Mouse (Mus musculus) gonadal fat pad, adult 2 months (tissue): ENCODE measurements at regions not wholly inside any gene's neighbourhood (a gene's known extent, or its start where the extent isn't known, plus 50 kb on each side); places are given as distances from the start of the nearest gene placed in this dataset.

Source experiments
- DNase-seq: peaks from one replicate; pipeline ENCODE4 v3.0.0-alpha.2; 2012; ENCODE audit warnings: low read depth

DNA sequence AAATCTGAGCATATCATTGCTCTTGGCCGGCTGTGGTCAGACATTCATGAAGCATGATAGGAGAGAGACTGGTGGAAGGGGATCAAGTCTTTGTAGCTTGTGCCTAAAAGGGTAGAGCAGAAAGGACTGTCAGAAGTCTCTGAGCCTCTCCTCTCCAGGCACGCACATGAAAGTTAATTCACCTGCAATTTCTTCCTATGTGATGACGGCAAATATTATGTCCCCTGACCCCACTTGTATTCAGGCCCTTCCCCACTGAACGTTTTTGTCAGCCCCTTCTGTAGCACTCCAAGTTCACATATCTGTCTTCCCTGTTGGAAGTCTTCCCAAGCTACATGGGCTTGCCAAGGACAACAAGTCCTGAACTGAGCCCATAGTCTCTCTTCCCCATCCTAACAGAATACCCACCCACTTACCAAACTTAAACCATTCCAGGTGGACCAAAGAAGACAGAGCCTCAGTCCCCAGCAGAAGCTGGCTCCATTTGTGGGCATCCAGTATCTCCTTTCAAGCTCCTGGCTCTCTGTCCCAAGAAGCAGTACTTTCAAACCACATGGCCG lies 719.3 kb downstream of the Tns3 start:
- no peak for DNase-seq

DNA sequence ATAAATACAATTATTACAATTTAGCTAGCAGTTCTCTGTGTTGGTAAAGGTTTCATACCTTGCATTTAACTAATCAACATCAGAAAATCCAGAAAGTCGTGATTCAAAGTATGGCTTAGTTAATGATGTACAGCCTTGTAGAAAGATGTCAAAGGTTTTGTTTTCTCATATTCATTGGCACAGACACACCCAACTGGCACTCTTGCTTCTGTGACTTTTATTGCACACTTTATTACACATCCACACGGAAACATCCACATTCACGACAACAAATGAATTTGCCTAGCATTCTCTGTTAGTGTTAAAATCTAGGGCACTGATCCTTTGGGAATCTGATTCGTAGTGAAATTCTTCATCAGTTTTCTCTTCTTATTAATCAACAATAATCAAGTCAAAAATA lies 720.0 kb downstream of the Tns3 start:
- no peak for DNase-seq

DNA sequence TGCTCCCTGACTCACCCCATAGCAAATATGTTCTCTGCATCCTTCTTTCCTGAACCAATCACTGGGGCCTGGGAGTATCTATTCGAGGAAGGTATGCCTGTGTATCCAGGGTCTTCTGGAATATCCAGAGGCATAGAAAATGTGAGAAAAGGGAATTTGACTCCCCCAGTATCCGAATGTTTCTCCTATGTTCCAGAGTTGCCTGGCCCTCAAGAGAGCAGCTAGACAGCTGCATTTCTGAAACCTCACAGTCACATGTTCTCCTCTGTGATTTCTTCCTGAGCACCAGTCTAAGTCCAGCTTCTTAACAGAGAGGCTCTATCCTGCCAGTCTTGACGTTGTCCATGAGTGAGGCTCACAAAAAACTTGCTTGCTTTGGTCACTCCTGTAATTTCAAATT lies 719.9 kb upstream of the Igfbp3 start:
- no peak for DNase-seq

GRCm38 (mm10) chr11:7932638-7933037 lies 718.9 kb upstream of the Igfbp3 start:
- DNase-seq: no peak

DNA sequence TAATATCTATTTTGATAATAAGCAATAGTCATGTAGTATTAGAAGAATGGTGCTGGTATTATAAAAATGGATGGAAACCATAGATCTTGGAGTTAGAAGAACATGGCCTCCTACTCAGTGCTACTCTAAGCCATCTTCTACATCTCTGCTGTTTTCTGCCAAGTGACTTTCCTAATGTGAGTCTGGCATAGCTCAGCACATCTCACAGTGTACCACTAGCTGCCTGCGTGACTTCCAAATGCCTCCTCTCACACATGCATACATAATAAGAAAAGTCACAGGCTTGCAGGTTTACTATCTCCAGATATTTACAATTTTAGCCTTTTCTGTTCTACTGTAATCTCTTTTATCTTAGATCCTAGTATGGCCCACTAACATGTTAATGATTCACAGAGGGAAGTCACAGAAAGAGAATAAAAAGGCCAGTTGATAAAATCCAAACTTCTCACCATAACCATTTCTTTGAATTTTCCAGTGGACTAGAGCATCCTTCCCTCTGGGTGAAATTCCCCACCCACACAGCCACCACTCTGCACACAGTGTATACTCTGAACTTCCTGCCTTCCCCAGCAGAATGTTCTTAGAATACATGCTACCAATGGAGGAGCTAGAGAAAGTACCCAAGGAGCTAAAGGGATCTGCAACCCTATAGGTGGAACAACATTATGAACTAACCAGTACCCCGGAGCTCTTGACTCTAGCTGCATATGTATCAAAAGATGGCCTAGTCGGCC lies 717.5 kb upstream of the Igfbp3 start:
- DNase-seq: no peak

DNA sequence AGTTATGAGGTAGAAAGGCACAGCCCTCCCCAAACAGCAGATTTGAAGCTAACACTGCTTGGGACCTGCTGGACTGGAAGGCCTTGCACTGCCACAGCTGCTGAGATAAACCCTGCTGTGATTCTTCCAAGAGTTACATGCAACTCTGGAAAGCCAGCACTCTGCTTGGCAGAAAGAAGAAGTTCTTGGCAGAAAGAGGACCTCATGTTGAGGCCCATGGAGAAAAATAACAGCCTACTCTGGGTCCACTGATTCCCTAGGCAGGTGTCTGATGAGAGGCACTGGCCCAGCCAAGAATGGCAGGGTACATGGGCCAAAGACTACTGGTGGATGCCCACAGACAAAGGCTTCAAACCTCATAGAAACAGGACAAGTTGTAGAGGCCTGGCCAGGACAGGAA lies 714.0 kb upstream of the Igfbp3 start:
- no peak for DNase-seq

GRCm38 (mm10) chr11:7912036-7912435 lies 698.3 kb upstream of the Igfbp3 start:
- DNase-seq: no peak

GRCm38 (mm10) chr11:7900266-7900665 lies 686.5 kb upstream of the Igfbp3 start:
- DNase-seq: no peak

- no peak for DNase-seq
Observed at GRCm38 (mm10) chr11:7898204-7898603, 684.5 kb upstream of the Igfbp3 start.

GRCm38 (mm10) chr11:7880506-7880905 lies 666.8 kb upstream of the Igfbp3 start:
- DNase-seq: no peak

- DNase-seq: no peak
Observed at GRCm38 (mm10) chr11:7864116-7864515, 650.4 kb upstream of the Igfbp3 start.

GRCm38 (mm10) chr11:7863711-7864110 lies 650.0 kb upstream of the Igfbp3 start:
- DNase-seq: no peak

GRCm38 (mm10) chr11:7862547-7862946 lies 648.8 kb upstream of the Igfbp3 start:
- DNase-seq: peak; percentile 14

- DNase-seq: no peak
Observed at GRCm38 (mm10) chr11:7852612-7853011, 638.9 kb upstream of the Igfbp3 start.

- DNase-seq: no peak
Observed at GRCm38 (mm10) chr11:7838311-7839237, 624.9 kb upstream of the Igfbp3 start.

- DNase-seq: no peak
Observed at GRCm38 (mm10) chr11:7837486-7837885, 623.8 kb upstream of the Igfbp3 start.

DNA sequence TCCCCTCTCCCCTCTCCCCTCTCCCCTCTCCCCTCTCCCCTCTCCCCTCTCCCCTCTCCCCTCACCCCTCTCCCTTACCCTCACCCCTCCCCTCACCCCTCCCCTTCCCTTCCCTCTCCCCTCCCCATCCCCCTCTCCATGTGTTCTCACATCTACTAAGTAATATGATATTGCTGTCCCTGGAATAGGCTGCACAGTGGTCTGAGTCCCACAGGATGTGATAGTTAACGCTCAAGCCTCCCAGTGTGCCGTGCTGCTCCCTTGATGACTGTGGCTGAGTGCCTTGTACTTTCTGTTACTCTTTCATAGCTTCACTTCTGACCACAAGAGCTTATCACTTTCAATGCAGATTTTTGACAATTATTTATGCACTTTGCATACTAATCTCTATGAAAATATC lies 620.4 kb upstream of the Igfbp3 start:
- DNase-seq: no peak

DNA sequence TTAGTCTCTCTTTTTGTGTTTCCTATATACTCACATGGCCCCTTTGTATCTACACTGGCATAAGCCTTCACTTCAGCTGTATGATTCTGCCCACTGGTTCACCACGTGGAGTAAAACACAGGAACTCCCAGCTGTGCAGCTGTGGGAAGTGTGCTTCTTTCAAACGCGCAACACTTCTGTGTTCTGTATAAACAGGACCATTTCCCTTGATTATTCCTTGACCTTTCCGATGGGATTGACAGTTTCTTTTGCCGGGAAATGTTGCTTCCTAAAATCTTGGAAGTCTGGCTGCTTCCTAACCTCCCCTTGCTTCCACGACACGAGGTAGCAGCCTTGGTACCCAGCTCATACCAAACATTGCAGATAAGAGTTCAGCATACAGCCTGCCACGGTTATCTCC lies 618.7 kb upstream of the Igfbp3 start:
- DNase-seq: no peak

- DNase-seq: no peak
Observed at GRCm38 (mm10) chr11:7829770-7830169, 616.0 kb upstream of the Igfbp3 start.

GRCm38 (mm10) chr11:7828001-7828400 lies 614.3 kb upstream of the Igfbp3 start:
- DNase-seq: no peak

DNA sequence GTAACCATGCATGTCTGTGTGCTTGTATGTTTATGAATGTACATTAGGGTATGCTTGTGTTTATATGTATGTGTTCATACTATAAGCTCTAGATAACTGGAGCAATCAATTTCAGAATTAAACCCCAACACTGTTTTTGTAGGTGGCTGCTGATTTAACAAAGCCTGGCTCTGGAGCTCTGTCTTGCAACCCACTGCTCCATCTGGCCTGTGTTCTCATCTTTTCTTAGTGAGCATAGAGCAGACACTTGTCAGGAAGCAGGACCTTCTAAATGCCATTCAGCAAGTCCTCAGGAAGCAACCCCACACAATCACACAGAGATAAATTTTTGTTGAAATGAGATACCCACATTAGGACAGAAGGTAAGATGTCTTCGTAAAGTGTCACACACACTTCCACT lies 613.7 kb upstream of the Igfbp3 start:
- no peak for DNase-seq

DNA sequence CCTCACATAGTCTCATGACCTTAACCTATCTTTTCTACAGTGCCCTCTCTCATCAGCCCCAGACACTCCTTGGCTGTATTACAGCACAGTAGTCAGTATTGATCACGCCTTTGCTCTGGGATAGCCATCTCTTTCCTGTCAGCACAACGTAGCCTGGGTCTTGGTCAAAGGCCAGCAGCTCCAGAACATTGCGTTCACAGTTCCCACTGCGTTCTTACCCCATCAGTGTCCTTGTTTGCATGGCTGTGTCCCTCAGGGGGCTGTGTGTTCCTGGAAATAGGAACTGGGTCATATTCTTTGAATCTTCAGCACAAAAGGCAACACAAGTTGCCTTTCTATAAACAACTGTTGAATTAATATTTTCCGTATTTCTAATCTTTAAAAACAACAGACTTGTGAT lies 602.0 kb upstream of the Igfbp3 start:
- no peak for DNase-seq

DNA sequence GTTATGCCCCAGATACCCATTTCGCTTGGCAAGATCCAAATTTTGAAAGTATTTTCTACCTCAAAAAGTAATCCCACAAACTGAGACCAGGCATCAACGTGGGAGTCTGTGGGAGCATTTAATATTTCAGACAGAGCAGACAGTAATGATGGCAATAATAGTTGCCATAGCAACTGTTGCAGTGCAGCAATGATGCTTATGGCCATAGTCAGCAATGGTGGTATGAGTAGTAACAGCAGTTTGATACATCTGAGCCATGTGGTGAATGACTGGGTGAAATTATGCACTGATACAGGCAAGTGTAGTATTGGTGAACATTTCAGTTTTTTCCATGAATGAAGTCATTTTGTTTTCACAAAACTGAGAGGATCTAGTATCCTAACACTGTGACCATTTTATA lies 600.8 kb upstream of the Igfbp3 start:
- DNase-seq: no peak
